Mouse (Mus musculus) urinary bladder, adult 2 months (tissue): Measurements from ENCODE around the gene Cab39. TPM values are rescaled to one million over a fixed set of nuclear protein-coding genes. Genes with fewer than 3 reads are reported as not detected.

Experiments used
- DNase-seq: peaks from one replicate; pipeline ENCODE4 v3.0.0; 2022; ENCODE audit warnings: low spot score
- polyA plus RNA-seq: library from polyadenylated mRNA; depleted of rRNA; stranded (reverse); fragments of >200 nt; gene quantifications from 2 replicates; pipeline ENCODE4 v1.2.3, GENCODE M21; 2012; rRNA removed

The Cab39 gene
- polyA plus RNA-seq, 1 experiment = 130 TPM

- DNase-seq = no peak
Measured at GRCm38 (mm10) chr1:85900521-85901333, 107.5 kb downstream of the Cab39 start.

Other genes with a start within 250 kb of the Cab39 start
- gene G530012D18Rik, start 217.8 kb upstream of the Cab39 start, polyA plus RNA-seq = 0.22 TPM in 1 of 2 replicates, not detected in the other
- 20.4 and 22.2 TPM in 2 replicates for gene Sp110, start 194.6 kb upstream of the Cab39 start, polyA plus RNA-seq
- 14.0 and 15.8 TPM in 2 replicates for gene Sp140, start 193.1 kb upstream of the Cab39 start, polyA plus RNA-seq
- gene Sp100, start 143.5 kb upstream of the Cab39 start, polyA plus RNA-seq = 32.2 and 37.7 TPM in 2 replicates
- gene A630001G21Rik, start 14.8 kb upstream of the Cab39 start, polyA plus RNA-seq = 3.3 and 4.8 TPM in 2 replicates
- 160 and 190 TPM in 2 replicates for gene Itm2c, start 100.8 kb downstream of the Cab39 start, polyA plus RNA-seq
- gene 4933407L21Rik, start 135.0 kb downstream of the Cab39 start, polyA plus RNA-seq = 0.08 and 0.41 TPM in 2 replicates
- gene Gpr55, start 167.6 kb downstream of the Cab39 start, polyA plus RNA-seq = 0.06 and 0.08 TPM in 2 replicates
- gene Spata3, start 223.4 kb downstream of the Cab39 start, polyA plus RNA-seq = not detected in 2 replicates